Mouse (Mus musculus): ENCODE measurements around the gene Olfr750. TPM values are rescaled to one million over a fixed set of nuclear protein-coding genes. Genes with fewer than 3 reads are reported as not detected.
"Not testable (repeated sequence)": the region's sequence is repeated elsewhere in the genome, so short reads cannot be mapped to it uniquely, and the experiment has no call there.

The Olfr750 gene
- polyA plus RNA-seq, 1 experiment from 2014 or later, result not detected

GRCm38 (mm10) chr14:51098921-51099320, 24.7 kb upstream of the Olfr750 start:
- H3K9me3 ChIP-seq (ENCODE audit: control insufficient read depth, low read depth, low read length), result no peaks in the 10 kb centered on the region
- no peak overlapping the region for H3K4me2 ChIP-seq (replicated peaks; ENCODE audit: low read depth, low read length)
- WGBS, result 96% methylated on average over 11 of the region's 11 CpGs
- no peak overlapping the region for H3K4me3 ChIP-seq (ENCODE audit: low read depth, low read length)
- H3K9ac ChIP-seq (replicated peaks; ENCODE audit: low read depth, low read length), result no peak overlapping the region
- no peak for ATAC-seq (ENCODE audit: insufficient number of reproducible peaks, insufficient read depth, low FRiP score, low read depth)
- H3K27ac ChIP-seq (ENCODE audit: low read length), result no peak overlapping the region
- H3K4me1 ChIP-seq (ENCODE audit: control insufficient read depth, insufficient read depth, low read length), result 0 out of 2 replicates have a peak, but pooled peaks cover 2% of the 10 kb centered on the region
- no peaks in the 10 kb centered on the region for H3K36me3 ChIP-seq (ENCODE audit: control insufficient read depth, insufficient read depth, low read length)
- H3K27me3 ChIP-seq (ENCODE audit: control insufficient read depth, insufficient read depth, low read length), result no peaks in the 10 kb centered on the region

GRCm38 (mm10) chr14:51098300-51098699, 24.1 kb upstream of the Olfr750 start:
- not testable (repeated sequence) for H3K36me3 ChIP-seq (ENCODE audit: control insufficient read depth, insufficient read depth, low read length); ATAC-seq (ENCODE audit: insufficient number of reproducible peaks, insufficient read depth, low FRiP score, low read depth); H3K27ac ChIP-seq (ENCODE audit: low read length); H3K4me3 ChIP-seq (ENCODE audit: low read depth, low read length); H3K4me1 ChIP-seq (ENCODE audit: control insufficient read depth, insufficient read depth, low read length); H3K4me2 ChIP-seq (replicated peaks; ENCODE audit: low read depth, low read length); H3K9me3 ChIP-seq (ENCODE audit: control insufficient read depth, low read depth, low read length); H3K9ac ChIP-seq (replicated peaks; ENCODE audit: low read depth, low read length); H3K27me3 ChIP-seq (ENCODE audit: control insufficient read depth, insufficient read depth, low read length)
- 40% methylated on average over 1 of the region's 1 CpGs for WGBS

GRCm38 (mm10) chr14:51095736-51096524, 21.7 kb upstream of the Olfr750 start:
- H3K9me3 ChIP-seq (ENCODE audit: control insufficient read depth, low read depth, low read length), result no peaks in the 10 kb centered on the region
- H3K4me3 ChIP-seq (ENCODE audit: low read depth, low read length), result no peak overlapping the region
- H3K9ac ChIP-seq (replicated peaks; ENCODE audit: low read depth, low read length), result no peak overlapping the region
- no peak overlapping the region; the same call in 1 of the 2 replicates for H3K27ac ChIP-seq (ENCODE audit: low read length)
- no peak overlapping the region for H3K4me2 ChIP-seq (replicated peaks; ENCODE audit: low read depth, low read length)
- 33% methylated on average over 9 of the region's 9 CpGs for WGBS
- H3K27me3 ChIP-seq (ENCODE audit: control insufficient read depth, insufficient read depth, low read length), result no peaks in the 10 kb centered on the region
- H3K4me1 ChIP-seq (ENCODE audit: control insufficient read depth, insufficient read depth, low read length), result 0 out of 2 replicates have a peak, but pooled peaks cover 7% of the 10 kb centered on the region
- peak; percentile 73 for ATAC-seq (ENCODE audit: insufficient number of reproducible peaks, insufficient read depth, low FRiP score, low read depth)
- no peaks in the 10 kb centered on the region for H3K36me3 ChIP-seq (ENCODE audit: control insufficient read depth, insufficient read depth, low read length)

- H3K9ac ChIP-seq (replicated peaks; ENCODE audit: low read depth, low read length), result no peak overlapping the region
- ATAC-seq (ENCODE audit: insufficient number of reproducible peaks, insufficient read depth, low FRiP score, low read depth), result no peak
- WGBS, result 70% methylated on average over 9 of the region's 9 CpGs
Observed at GRCm38 (mm10) chr14:51094921-51095320, 20.7 kb upstream of the Olfr750 start.

GRCm38 (mm10) chr14:51094096-51094875, 20.1 kb upstream of the Olfr750 start:
- H3K27ac ChIP-seq (ENCODE audit: low read length), result no peak overlapping the region
- 0 out of 2 replicates have a peak, but pooled peaks cover 7% of the 10 kb centered on the region for H3K4me1 ChIP-seq (ENCODE audit: control insufficient read depth, insufficient read depth, low read length)

More at GRCm38 (mm10) chr14:51094921-51095320, 20.7 kb upstream of the Olfr750 start:
- Histone ChIP-seq H3K36me3 (ENCODE audit: control insufficient read depth, insufficient read depth, low read length) (no peaks in the 10 kb centered on the region), H3K4me2 (replicated peaks; ENCODE audit: low read depth, low read length) (no peak overlapping the region), H3K4me3 (ENCODE audit: low read depth, low read length) (no peak overlapping the region), H3K4me1 (ENCODE audit: control insufficient read depth, insufficient read depth, low read length) (0 out of 2 replicates have a peak, but pooled peaks cover 7% of the 10 kb centered on the region), H3K9me3 (ENCODE audit: control insufficient read depth, low read depth, low read length) (no peaks in the 10 kb centered on the region), H3K27ac (ENCODE audit: low read length) (no peak overlapping the region), H3K27me3 (ENCODE audit: control insufficient read depth, insufficient read depth, low read length) (no peaks in the 10 kb centered on the region)

GRCm38 (mm10) chr14:51093496-51093895, 19.3 kb upstream of the Olfr750 start:
- no peak for ATAC-seq (ENCODE audit: insufficient number of reproducible peaks, insufficient read depth, low FRiP score, low read depth)
- no peak overlapping the region for H3K4me2 ChIP-seq (replicated peaks; ENCODE audit: low read depth, low read length)
- WGBS, result 19% methylated on average over 3 of the region's 3 CpGs
- H3K4me3 ChIP-seq (ENCODE audit: low read depth, low read length), result no peak overlapping the region
- no peaks in the 10 kb centered on the region for H3K27me3 ChIP-seq (ENCODE audit: control insufficient read depth, insufficient read depth, low read length)
- no peak overlapping the region for H3K27ac ChIP-seq (ENCODE audit: low read length)
- no peaks in the 10 kb centered on the region for H3K36me3 ChIP-seq (ENCODE audit: control insufficient read depth, insufficient read depth, low read length)
- no peaks in the 10 kb centered on the region for H3K9me3 ChIP-seq (ENCODE audit: control insufficient read depth, low read depth, low read length)
- no peak overlapping the region for H3K9ac ChIP-seq (replicated peaks; ENCODE audit: low read depth, low read length)
- H3K4me1 ChIP-seq (ENCODE audit: control insufficient read depth, insufficient read depth, low read length), result 0 out of 2 replicates have a peak, but pooled peaks cover 7% of the 10 kb centered on the region

More at GRCm38 (mm10) chr14:51094096-51094875, 20.1 kb upstream of the Olfr750 start:
- Histone ChIP-seq H3K36me3 (ENCODE audit: control insufficient read depth, insufficient read depth, low read length) (no peaks in the 10 kb centered on the region), H3K4me3 (ENCODE audit: low read depth, low read length) (no peak overlapping the region), H3K27me3 (ENCODE audit: control insufficient read depth, insufficient read depth, low read length) (no peaks in the 10 kb centered on the region), H3K9me3 (ENCODE audit: control insufficient read depth, low read depth, low read length) (no peaks in the 10 kb centered on the region), H3K9ac (replicated peaks; ENCODE audit: low read depth, low read length) (no peak overlapping the region), H3K4me2 (replicated peaks; ENCODE audit: low read depth, low read length) (no peak overlapping the region)
- 84% methylated on average over 5 of the region's 5 CpGs for WGBS
- ATAC-seq (ENCODE audit: insufficient number of reproducible peaks, insufficient read depth, low FRiP score, low read depth), result no peak

GRCm38 (mm10) chr14:51092073-51092620, 17.9 kb upstream of the Olfr750 start:
- H3K4me1 ChIP-seq (ENCODE audit: control insufficient read depth, insufficient read depth, low read length), result 0 out of 2 replicates have a peak, but pooled peaks cover 7% of the 10 kb centered on the region
- WGBS, result 40% methylated on average over 8 of the region's 8 CpGs
- H3K27me3 ChIP-seq (ENCODE audit: control insufficient read depth, insufficient read depth, low read length), result no peaks in the 10 kb centered on the region
- H3K9ac ChIP-seq (replicated peaks; ENCODE audit: low read depth, low read length), result no peak overlapping the region
- H3K4me3 ChIP-seq (ENCODE audit: low read depth, low read length), result peak overlapping the region; percentile 52
- no peaks in the 10 kb centered on the region for H3K9me3 ChIP-seq (ENCODE audit: control insufficient read depth, low read depth, low read length)
- H3K27ac ChIP-seq (ENCODE audit: low read length), result peak overlapping the region; percentile 27; the same call in 1 of the 2 replicates
- peak overlapping the region; percentile 63 for H3K4me2 ChIP-seq (replicated peaks; ENCODE audit: low read depth, low read length)
- H3K36me3 ChIP-seq (ENCODE audit: control insufficient read depth, insufficient read depth, low read length), result no peaks in the 10 kb centered on the region
- no peak for ATAC-seq (ENCODE audit: insufficient number of reproducible peaks, insufficient read depth, low FRiP score, low read depth)

All from stomach, embryonic 14.5 days (tissue).